Mouse (Mus musculus) heart, embryonic 13.5 days (tissue): ENCODE results near the gene Otos. TPM values are rescaled to one million over a fixed set of nuclear protein-coding genes. Genes with fewer than 3 reads are reported as not detected.

ENCODE experiments used
- ATAC-seq: fragments of 200-750 bp; cut with Nextera tagmentation; 2 replicates; pipeline ENCODE4 v1.8.0; 2017; ENCODE audit warnings: moderate TSS enrichment; ENCODE audit not compliant: insufficient number of reproducible peaks, low FRiP score, low TSS enrichment; ENCODE audit errors: extremely low read depth
- H3K27ac ChIP-seq: fragments of 300-500 bp; sonication (generic); replicated peaks from 2 replicates; pipeline ENCODE4 v1.5.1; 2015; ENCODE audit warnings: moderate library complexity, mild to moderate bottlenecking, inconsistent platforms
- H3K27me3 ChIP-seq: fragments of 300-500 bp; sonication (generic); replicated peaks from 2 replicates; pipeline ENCODE4 v1.6.1; 2015; ENCODE audit warnings: mild to moderate bottlenecking, inconsistent platforms
- H3K36me3 ChIP-seq: fragments of 300-500 bp; sonication (generic); 2 replicates; pipeline ENCODE4 v1.6.1; 2015; ENCODE audit warnings: mild to moderate bottlenecking, inconsistent platforms
- H3K4me1 ChIP-seq: fragments of 300-500 bp; sonication (generic); 2 replicates; pipeline ENCODE4 v1.6.1; 2015; ENCODE audit warnings: inconsistent platforms
- H3K4me2 ChIP-seq: fragments of 300-500 bp; sonication (generic); 2 replicates; pipeline ENCODE4 v1.6.1; 2015; ENCODE audit warnings: inconsistent platforms, mild to moderate bottlenecking, moderate library complexity
- H3K4me3 ChIP-seq: fragments of 300-500 bp; sonication (generic); 2 replicates; pipeline ENCODE4 v1.5.1; 2015; ENCODE audit warnings: moderate library complexity, mild to moderate bottlenecking, inconsistent platforms
- H3K9ac ChIP-seq: fragments of 300-500 bp; sonication (generic); 2 replicates; pipeline ENCODE4 v1.6.1; 2015; ENCODE audit warnings: inconsistent platforms, mild to moderate bottlenecking, moderate library complexity
- H3K9me3 ChIP-seq: fragments of 300-500 bp; sonication (generic); 2 replicates; pipeline ENCODE4 v1.6.1; 2016; ENCODE audit warnings: inconsistent platforms
- WGBS: fragments of 180-500 bp; shearing (Covaris S2); methylation state at CpG from one replicate; pipeline ENCODE4 v1.1.7; 2015; ENCODE audit warnings: mixed read lengths; 5-methylcytosine and 5-hydroxymethylcytosine counted together
- polyA plus RNA-seq: library from polyadenylated mRNA; unstranded; fragments of >200 nt; fragmentation: Nextera tagmentation; extraction: Ambion mirVana; gene quantifications from 2 replicates; pipeline ENCODE4 v1.2.1, GENCODE M21; 2015

The Otos gene
- polyA plus RNA-seq, 1 experiment from 2014 or later = not detected

GRCm38 (mm10) chr1:92646111-92646510, 2.5 kb downstream of the Otos start:
- WGBS = 41% methylated on average over 2 of the region's 2 CpGs
- H3K36me3 ChIP-seq = no peaks in the 10 kb centered on the region
- H3K9me3 ChIP-seq = no peaks in the 10 kb centered on the region
- no peak for ATAC-seq
- H3K4me1 ChIP-seq = peaks cover 7% of the 10 kb centered on the region
- peaks cover 51% of the 10 kb centered on the region for H3K27me3 ChIP-seq
- no peak overlapping the region for H3K9ac ChIP-seq
- no peak overlapping the region for H3K4me2 ChIP-seq
- no peak overlapping the region for H3K4me3 ChIP-seq
- H3K27ac ChIP-seq = no peak overlapping the region

DNA sequence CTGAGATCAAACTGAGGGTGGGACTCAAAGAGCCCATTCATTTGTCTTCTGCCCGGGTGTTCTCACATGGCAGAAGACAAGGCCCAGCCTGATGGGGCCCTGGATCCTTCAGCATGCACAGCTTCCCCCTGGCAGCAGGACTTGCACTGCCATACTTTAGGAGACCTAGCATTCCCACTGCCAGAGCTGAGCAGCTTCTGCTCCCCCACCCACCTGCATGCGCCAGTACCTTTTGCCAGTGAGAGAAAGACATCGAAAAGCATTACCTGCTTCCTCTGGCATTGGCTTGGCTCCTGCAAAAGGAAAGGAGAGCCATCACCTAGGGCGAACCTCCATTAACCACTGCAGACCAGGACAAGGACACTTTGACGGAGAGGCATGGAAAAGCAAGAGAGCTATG, 3.7 kb downstream of the Otos start:
- WGBS = 81% methylated on average over 5 of the region's 5 CpGs
- no peak overlapping the region for H3K4me3 ChIP-seq
- ATAC-seq = no peak
- no peaks in the 10 kb centered on the region for H3K9me3 ChIP-seq
- H3K4me2 ChIP-seq = no peak overlapping the region
- H3K27me3 ChIP-seq = peaks cover 44% of the 10 kb centered on the region
- peaks cover 18% of the 10 kb centered on the region for H3K4me1 ChIP-seq
- no peak overlapping the region for H3K27ac ChIP-seq
- H3K9ac ChIP-seq = no peak overlapping the region
- H3K36me3 ChIP-seq = no peaks in the 10 kb centered on the region

- ATAC-seq = no peak
Measured at GRCm38 (mm10) chr1:92643691-92644090, 5.0 kb downstream of the Otos start.

GRCm38 (mm10) chr1:92641514-92642272, 6.9 kb downstream of the Otos start, which contains the start of gene Cops9:
Gene Cops9 (minus strand): TSS chr1:92641985.
- peaks cover 22% of the 10 kb centered on the region for H3K27me3 ChIP-seq
- ATAC-seq = peak; percentile 82
- no peaks in the 10 kb centered on the region for H3K9me3 ChIP-seq
- H3K4me1 ChIP-seq = peaks cover 18% of the 10 kb centered on the region
- H3K9ac ChIP-seq = peak within 1 kb of the TSS; percentile 96
- WGBS = 1% methylated on average over 50 of the region's 50 CpGs
- H3K36me3 ChIP-seq = peaks cover 30% of the 10 kb centered on the region
- peak within 1 kb of the TSS; percentile 92 for H3K4me3 ChIP-seq
- peak within 1 kb of the TSS; percentile 46; the same call in 1 of the 2 replicates for H3K27ac ChIP-seq
- peak within 1 kb of the TSS; percentile 85 for H3K4me2 ChIP-seq

More at GRCm38 (mm10) chr1:92643691-92644090, 5.0 kb downstream of the Otos start:
- Histone ChIP-seq H3K27me3 (peaks cover 39% of the 10 kb centered on the region), H3K4me2 (no peak overlapping the region), H3K27ac (no peak overlapping the region), H3K9me3 (no peaks in the 10 kb centered on the region), H3K4me3 (no peak overlapping the region), H3K36me3 (peaks cover 10% of the 10 kb centered on the region), H3K9ac (no peak overlapping the region), H3K4me1 (peaks cover 18% of the 10 kb centered on the region)
- 54% methylated on average over 4 of the region's 4 CpGs for WGBS

- WGBS = 76% methylated on average over 6 of the region's 6 CpGs
- peak overlapping the region; percentile 85 for H3K4me2 ChIP-seq
- H3K27ac ChIP-seq = no peak overlapping the region
- no peak for ATAC-seq
- peaks cover 9% of the 10 kb centered on the region for H3K27me3 ChIP-seq
- H3K9ac ChIP-seq = peak overlapping the region; percentile 96; the same call in 1 of the 2 replicates
- peaks cover 39% of the 10 kb centered on the region for H3K36me3 ChIP-seq
- peaks cover 18% of the 10 kb centered on the region for H3K4me1 ChIP-seq
- H3K4me3 ChIP-seq = peak overlapping the region; percentile 92
- no peaks in the 10 kb centered on the region for H3K9me3 ChIP-seq
Measured at GRCm38 (mm10) chr1:92640393-92640792, 8.2 kb downstream of the Otos start.

DNA sequence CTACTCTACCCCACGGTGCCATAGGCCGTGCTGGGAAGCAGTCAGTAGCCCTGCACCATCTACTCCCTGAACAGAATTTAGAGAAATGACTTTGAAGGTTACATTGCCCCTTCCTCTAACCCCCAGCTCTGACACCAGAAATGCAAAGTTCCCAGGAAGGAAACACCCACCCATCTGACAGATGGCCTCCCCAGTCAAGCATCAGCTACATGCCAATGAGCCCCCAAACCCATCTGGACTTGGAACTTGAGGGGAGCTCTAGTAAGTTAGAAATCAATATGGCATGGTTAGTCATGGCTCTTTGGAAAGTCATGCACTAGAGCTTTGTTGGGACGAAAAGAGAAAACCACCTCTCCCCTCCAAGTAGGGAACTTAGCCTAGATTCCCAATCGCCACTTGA, 9.9 kb downstream of the Otos start:
- no peaks in the 10 kb centered on the region for H3K27me3 ChIP-seq
- ATAC-seq = no peak
- peaks cover 39% of the 10 kb centered on the region for H3K36me3 ChIP-seq
- H3K4me1 ChIP-seq = peaks cover 22% of the 10 kb centered on the region
- no peak overlapping the region for H3K4me2 ChIP-seq
- H3K4me3 ChIP-seq = no peak overlapping the region
- no peaks in the 10 kb centered on the region for H3K9me3 ChIP-seq
- H3K9ac ChIP-seq = no peak overlapping the region
- no peak overlapping the region for H3K27ac ChIP-seq
- WGBS = 91% methylated on average over 4 of the region's 4 CpGs

- no peak for ATAC-seq
- 85% methylated on average over 3 of the region's 3 CpGs for WGBS
Measured at GRCm38 (mm10) chr1:92638181-92638580, 10.5 kb downstream of the Otos start.

GRCm38 (mm10) chr1:92637501-92638172, 11.0 kb downstream of the Otos start:
- no peak for ATAC-seq
- no peak overlapping the region for H3K4me2 ChIP-seq
- 88% methylated on average over 15 of the region's 15 CpGs for WGBS

More at GRCm38 (mm10) chr1:92638181-92638580, 10.5 kb downstream of the Otos start:
- Histone ChIP-seq H3K9me3 (no peaks in the 10 kb centered on the region), H3K36me3 (peaks cover 39% of the 10 kb centered on the region), H3K4me1 (peaks cover 22% of the 10 kb centered on the region), H3K27me3 (no peaks in the 10 kb centered on the region), H3K4me3 (no peak overlapping the region), H3K27ac (no peak overlapping the region), H3K9ac (no peak overlapping the region), H3K4me2 (no peak overlapping the region)

DNA sequence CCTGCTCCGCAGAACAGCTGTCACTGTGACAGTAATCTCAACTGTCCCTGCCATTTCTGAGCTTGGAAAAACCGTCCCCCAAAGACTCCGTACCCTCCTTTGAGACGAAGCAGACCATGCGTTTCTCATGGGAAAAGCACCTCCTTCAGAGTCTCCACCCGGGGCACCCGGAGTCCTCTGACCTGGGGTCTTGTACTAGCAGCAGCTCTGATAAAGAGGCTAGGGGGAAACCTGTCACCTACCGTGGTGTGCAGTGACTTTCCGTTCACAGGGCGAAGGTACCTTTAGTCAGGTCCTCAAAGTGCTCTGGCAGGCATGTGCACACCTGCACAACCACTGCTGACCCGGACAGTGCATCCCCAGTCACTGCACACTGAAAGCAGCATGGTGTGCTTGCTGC, 12.0 kb downstream of the Otos start:
- Histone ChIP-seq H3K9me3 (no peaks in the 10 kb centered on the region), H3K4me3 (no peak overlapping the region), H3K27ac (no peak overlapping the region), H3K36me3 (peaks cover 39% of the 10 kb centered on the region), H3K4me2 (no peak overlapping the region), H3K27me3 (0 out of 2 replicates have a peak, but pooled peaks cover 6% of the 10 kb centered on the region), H3K4me1 (peaks cover 16% of the 10 kb centered on the region), H3K9ac (no peak overlapping the region)
- ATAC-seq = no peak
- WGBS = 89% methylated on average over 11 of the region's 11 CpGs

More at GRCm38 (mm10) chr1:92637501-92638172, 11.0 kb downstream of the Otos start:
- H3K27me3 ChIP-seq = no peaks in the 10 kb centered on the region
- H3K4me3 ChIP-seq = no peak overlapping the region
- no peak overlapping the region for H3K9ac ChIP-seq
- peaks cover 22% of the 10 kb centered on the region for H3K4me1 ChIP-seq
- H3K36me3 ChIP-seq = peaks cover 39% of the 10 kb centered on the region
- no peak overlapping the region for H3K27ac ChIP-seq
- no peaks in the 10 kb centered on the region for H3K9me3 ChIP-seq

GRCm38 (mm10) chr1:92636015-92636414, 12.6 kb downstream of the Otos start:
- Histone ChIP-seq H3K4me2 (no peak overlapping the region), H3K4me3 (no peak overlapping the region), H3K36me3 (peaks cover 39% of the 10 kb centered on the region), H3K27me3 (0 out of 2 replicates have a peak, but pooled peaks cover 11% of the 10 kb centered on the region), H3K27ac (no peak overlapping the region), H3K9ac (no peak overlapping the region), H3K9me3 (no peaks in the 10 kb centered on the region), H3K4me1 (peaks cover 14% of the 10 kb centered on the region)
- no peak for ATAC-seq
- WGBS = 76% methylated on average over 8 of the region's 8 CpGs

- Histone ChIP-seq H3K9me3 (no peaks in the 10 kb centered on the region), H3K4me1 (peaks cover 5% of the 10 kb centered on the region; the same call in 1 of the 2 replicates), H3K27ac (no peak overlapping the region), H3K9ac (no peak overlapping the region), H3K4me3 (no peak overlapping the region), H3K4me2 (no peak overlapping the region), H3K36me3 (peaks cover 39% of the 10 kb centered on the region), H3K27me3 (0 out of 2 replicates have a peak, but pooled peaks cover 16% of the 10 kb centered on the region)
- 81% methylated on average over 4 of the region's 4 CpGs for WGBS
- ATAC-seq = no peak; the same call in 1 of the 2 replicates
Measured at GRCm38 (mm10) chr1:92634976-92635599, 13.6 kb downstream of the Otos start.
